Mouse (Mus musculus) thymus, adult 2 months (tissue): ENCODE measurements around the gene Lama5.

Experiments used
- CTCF ChIP-seq: fragments of 200-500 bp; IDR thresholded peaks from 2 replicates; pipeline ENCODE4 v1.5.1; 2012; ENCODE audit warnings: mild to moderate bottlenecking, control low read depth, low read length, moderate library complexity, borderline replicate concordance; ENCODE audit not compliant: control insufficient read depth, poor library complexity, insufficient read depth; ENCODE audit errors: extremely low read depth
- POLR2A ChIP-seq: fragments of 200-500 bp; IDR thresholded peaks from 2 replicates; pipeline ENCODE4 v1.6.1; 2012; ENCODE audit warnings: mild to moderate bottlenecking, low read length, control low read depth, moderate library complexity; ENCODE audit not compliant: control insufficient read depth, poor library complexity, insufficient read depth; ENCODE audit errors: extremely low read depth

GRCm38 (mm10) chr2:180236930-180237329 is 11.3 kb upstream of the Lama5 start:
- TF ChIP-seq CTCF (no peak), POLR2A (no peak)
